In genomic region chr6:119601379-119601778, GRCm38 (mm10) we compare ENCODE assay signal across 21 mouse cellular contexts. TPM values are rescaled to one million over a fixed set of nuclear protein-coding genes. Genes with fewer than 3 reads are reported as not detected.
DNase-seq lines count a peak whose midpoint lies in the region; ATAC-seq lines count a peak whose summit lies in the region.
"Had no signal": no experiment of that assay in that cellular context is flagged by ENCODE, and none has a peak within 500 bp of the region (broad histone marks: within the 10 kb centered on the region; RNA-seq: fewer than 3 reads in every experiment).

No protein-coding gene starts in this region.

- no peak for ATAC-seq in forebrain, embryonic 16.5 days
- ATAC-seq in midbrain, embryonic 14.5 days (ENCODE audit: low FRiP score, low TSS enrichment) = no peak
- ATAC-seq in embryonic facial prominence, embryonic 14.5 days (ENCODE audit: low read depth) = 0 out of 2 replicates have a peak, but pooled peaks have one; percentile 53
- ATAC-seq: forebrain, embryonic 13.5 days; intestine, embryonic 16.5 days had no signal

- H3K27me3 ChIP-seq in forebrain, embryonic 10.5 days (ENCODE audit: poor library complexity, severe bottlenecking) = no peaks in the 10 kb centered on the region
- no peaks in the 10 kb centered on the region for H3K27me3 ChIP-seq in forebrain, embryonic 16.5 days (replicated peaks; ENCODE audit: control insufficient read depth, insufficient read depth, low read length)
- H3K27me3 ChIP-seq in midbrain, embryonic 10.5 days (ENCODE audit: low read depth, poor library complexity, severe bottlenecking) = no peaks in the 10 kb centered on the region
- no peaks in the 10 kb centered on the region for H3K27me3 ChIP-seq in midbrain, embryonic 14.5 days (ENCODE audit: control insufficient read depth, insufficient read depth, low read length)
- no peaks in the 10 kb centered on the region for H3K27me3 ChIP-seq in embryonic facial prominence, embryonic 14.5 days (replicated peaks; ENCODE audit: control insufficient read depth, insufficient read depth, low read length)
- H3K27me3 ChIP-seq: forebrain, embryonic 13.5 days; heart, embryonic 15.5 days; hindbrain, embryonic 15.5 days had no signal

- H3K4me1 ChIP-seq in forebrain, embryonic 10.5 days = peaks cover 28% of the 10 kb centered on the region
- no peaks in the 10 kb centered on the region for H3K4me1 ChIP-seq in forebrain, embryonic 16.5 days (replicated peaks; ENCODE audit: control insufficient read depth, insufficient read depth, low read length)
- H3K4me1 ChIP-seq in midbrain, embryonic 10.5 days = peaks cover 29% of the 10 kb centered on the region
- H3K4me1 ChIP-seq in midbrain, embryonic 14.5 days (ENCODE audit: control insufficient read depth, insufficient read depth, low read length) = no peaks in the 10 kb centered on the region
- H3K4me1 ChIP-seq in embryonic facial prominence, embryonic 14.5 days (ENCODE audit: control insufficient read depth, insufficient read depth, low read length) = peaks cover 3% of the 10 kb centered on the region; the same call in 1 of the 2 replicates
- H3K4me1 ChIP-seq: forebrain, embryonic 13.5 days; hindbrain, embryonic 15.5 days had no signal

- H3K4me2 ChIP-seq in forebrain, embryonic 16.5 days (ENCODE audit: low read length) = no peak overlapping the region
- no peak overlapping the region for H3K4me2 ChIP-seq in midbrain, embryonic 14.5 days (ENCODE audit: low read length)
- no peak overlapping the region for H3K4me2 ChIP-seq in embryonic facial prominence, embryonic 14.5 days (ENCODE audit: low read depth, low read length)
- H3K4me2 ChIP-seq: forebrain, embryonic 13.5 days; heart, embryonic 15.5 days; hindbrain, embryonic 15.5 days had no signal

- DNase-seq in forebrain, embryonic 10.5 days (ENCODE audit: extremely low spot score, low spot score) = no peak
- DNase-seq in midbrain, embryonic 10.5 days (ENCODE audit: low spot score) = no peak
- no peak for DNase-seq in midbrain, embryonic 14.5 days
- DNase-seq in embryonic facial prominence, embryonic 14.5 days (ENCODE audit: low spot score) = no peak
- no peak for DNase-seq in gastrocnemius, adult 8-10 months (ENCODE audit: low spot score in 2 of 2)
- DNase-seq in spleen, adult 12 weeks (ENCODE audit: low spot score) = no peak
- DNase-seq: adrenal gland, adult 2 months; adrenal gland, postnatal 25 days; cerebellum, adult 18-20 months; cerebellum, adult 9-11 months; cerebellum, postnatal 36 days; gastrocnemius, adult 2 months; gastrocnemius, postnatal 36 days; heart, adult 11 months; heart, postnatal 14 days had no signal

- 87% methylated on average over 2 of the region's 2 CpGs for WGBS in forebrain, embryonic 10.5 days
- WGBS in forebrain, embryonic 16.5 days = 89% methylated on average over 2 of the region's 2 CpGs
- WGBS in midbrain, embryonic 10.5 days = 79% methylated on average over 2 of the region's 2 CpGs
- WGBS in midbrain, embryonic 14.5 days = 86% methylated on average over 2 of the region's 2 CpGs
- WGBS in embryonic facial prominence, embryonic 14.5 days = 56% methylated on average over 2 of the region's 2 CpGs

- H3K36me3 ChIP-seq in forebrain, embryonic 10.5 days (replicated peaks) = no peaks in the 10 kb centered on the region
- no peaks in the 10 kb centered on the region for H3K36me3 ChIP-seq in forebrain, embryonic 16.5 days (ENCODE audit: control insufficient read depth, insufficient read depth)
- H3K36me3 ChIP-seq in midbrain, embryonic 10.5 days = no peaks in the 10 kb centered on the region
- H3K36me3 ChIP-seq in midbrain, embryonic 14.5 days (ENCODE audit: control insufficient read depth, insufficient read depth, low read length) = no peaks in the 10 kb centered on the region
- H3K36me3 ChIP-seq in embryonic facial prominence, embryonic 14.5 days (ENCODE audit: control insufficient read depth, insufficient read depth, low read length) = no peaks in the 10 kb centered on the region
- H3K36me3 ChIP-seq: heart, embryonic 15.5 days; hindbrain, embryonic 15.5 days had no signal

- no peak overlapping the region for H3K4me3 ChIP-seq in forebrain, embryonic 10.5 days
- H3K4me3 ChIP-seq in forebrain, embryonic 16.5 days (replicated peaks; ENCODE audit: low read length) = no peak overlapping the region
- H3K4me3 ChIP-seq in midbrain, embryonic 10.5 days = no peak overlapping the region
- no peak overlapping the region for H3K4me3 ChIP-seq in midbrain, embryonic 14.5 days (replicated peaks; ENCODE audit: low read depth, low read length)
- no peak overlapping the region for H3K4me3 ChIP-seq in embryonic facial prominence, embryonic 14.5 days (ENCODE audit: low read depth, low read length)
- H3K4me3 ChIP-seq: forebrain, embryonic 13.5 days; gastrocnemius, adult 2 months; heart, embryonic 15.5 days; hindbrain, embryonic 15.5 days had no signal

- H3K9me3 ChIP-seq in forebrain, embryonic 10.5 days = no peaks in the 10 kb centered on the region
- no peaks in the 10 kb centered on the region for H3K9me3 ChIP-seq in forebrain, embryonic 16.5 days (ENCODE audit: control insufficient read depth, low read length)
- H3K9me3 ChIP-seq in midbrain, embryonic 10.5 days (replicated peaks) = no peaks in the 10 kb centered on the region
- no peaks in the 10 kb centered on the region for H3K9me3 ChIP-seq in midbrain, embryonic 14.5 days (ENCODE audit: control insufficient read depth, low read length)
- H3K9me3 ChIP-seq in embryonic facial prominence, embryonic 14.5 days (ENCODE audit: control insufficient read depth, low read length) = no peaks in the 10 kb centered on the region
- H3K9me3 ChIP-seq: forebrain, embryonic 13.5 days; heart, embryonic 15.5 days; hindbrain, embryonic 15.5 days had no signal

- H3K27ac ChIP-seq in forebrain, embryonic 10.5 days = 0 out of 2 replicates have a peak overlapping the region, but pooled peaks have one; percentile 31
- H3K27ac ChIP-seq in forebrain, embryonic 16.5 days (ENCODE audit: low read length) = no peak overlapping the region
- peak overlapping the region; percentile 38; the same call in 1 of the 2 replicates for H3K27ac ChIP-seq in midbrain, embryonic 10.5 days (replicated peaks)
- H3K27ac ChIP-seq in midbrain, embryonic 14.5 days (replicated peaks; ENCODE audit: low read depth, low read length) = no peak overlapping the region
- H3K27ac ChIP-seq in embryonic facial prominence, embryonic 14.5 days (replicated peaks; ENCODE audit: low read depth, low read length) = no peak overlapping the region; the same call in 1 of the 2 replicates
- H3K27ac ChIP-seq: forebrain, embryonic 13.5 days; gastrocnemius, adult 2 months; heart, embryonic 15.5 days; hindbrain, embryonic 15.5 days had no signal

- H3K9ac ChIP-seq in forebrain, embryonic 16.5 days (replicated peaks; ENCODE audit: low read depth, low read length) = no peak overlapping the region
- H3K9ac ChIP-seq in midbrain, embryonic 14.5 days (replicated peaks; ENCODE audit: low read length) = no peak overlapping the region
- no peak overlapping the region for H3K9ac ChIP-seq in embryonic facial prominence, embryonic 14.5 days (ENCODE audit: low read depth, low read length)
- H3K9ac ChIP-seq: forebrain, embryonic 13.5 days; heart, embryonic 15.5 days; hindbrain, embryonic 15.5 days had no signal

RNA-seq across cellular contexts. Expression of gene Wnt5b, which starts 57.2 kb away (rescaled TPM):
- polyA plus RNA-seq in forebrain, embryonic 10.5 days (2016; fragmentation: Nextera tagmentation; extraction: Ambion mirVana) = 19.3 and 23.9 TPM in 2 replicates
- polyA plus RNA-seq in forebrain, embryonic 16.5 days (2015; fragmentation: Nextera tagmentation; extraction: Ambion mirVana) = 2.2 and 3.3 TPM in 2 replicates
- polyA plus RNA-seq in midbrain, embryonic 10.5 days (2016; fragmentation: Nextera tagmentation; extraction: Ambion mirVana) = 15.3 and 19.0 TPM in 2 replicates
- 1.4 and 3.0 TPM in 2 replicates for polyA plus RNA-seq in midbrain, embryonic 14.5 days (2014; fragmentation: Nextera tagmentation; extraction: Ambion mirVana)
- polyA plus RNA-seq in embryonic facial prominence, embryonic 14.5 days (2014; fragmentation: Nextera tagmentation; extraction: Ambion mirVana) = 11.4 and 12.6 TPM in 2 replicates
- total RNA-seq in gastrocnemius, adult 8-10 months (2022) = 1 to 10 TPM; 1.3 to 1.9 (median 1.7) TPM
- total RNA-seq: hematopoietic stem cell, adult 5-6 weeks had no signal

Comparison
In these comparisons a context has a peak if more than half of its experiments do, and no peak if none do; other contexts are left out.
1. H3K27ac ChIP-seq: peak in forebrain, embryonic 10.5 days (single experiment) and midbrain, embryonic 10.5 days (single experiment); none in forebrain, embryonic 16.5 days (single experiment), midbrain, embryonic 14.5 days (single experiment) and embryonic facial prominence, embryonic 14.5 days (single experiment).